Mouse (Mus musculus) liver, embryonic 16.5 days (tissue): ENCODE results near the gene Zfp444. TPM values are rescaled to one million over a fixed set of nuclear protein-coding genes. Genes with fewer than 3 reads are reported as not detected.
"Not testable (repeated sequence)": the region's sequence is repeated elsewhere in the genome, so short reads cannot be mapped to it uniquely, and the experiment has no call there.

Experiments
- ATAC-seq: fragments of 200-750 bp; cut with Nextera tagmentation; 2 replicates; pipeline ENCODE4 v1.8.0; 2017; ENCODE audit warnings: low read depth, mild to moderate bottlenecking, moderate number of reproducible peaks, moderate library complexity
- H3K27ac ChIP-seq: fragments of 300-500 bp; sonication (generic); 2 replicates; pipeline ENCODE4 v1.5.1; 2014; ENCODE audit warnings: mild to moderate bottlenecking, low read length
- H3K27me3 ChIP-seq: fragments of 300-500 bp; sonication (generic); 2 replicates; pipeline ENCODE4 v1.6.1; 2014; ENCODE audit warnings: low read depth, low read length, mixed read lengths; ENCODE audit not compliant: control insufficient read depth, insufficient read depth
- H3K36me3 ChIP-seq: fragments of 300-500 bp; sonication (generic); 2 replicates; pipeline ENCODE4 v1.6.1; 2014; ENCODE audit warnings: mild to moderate bottlenecking; ENCODE audit not compliant: control insufficient read depth, insufficient read depth
- H3K4me1 ChIP-seq: fragments of 300-500 bp; sonication (generic); 2 replicates; pipeline ENCODE4 v1.6.1; 2014; ENCODE audit warnings: low read depth, low read length, mixed read lengths; ENCODE audit not compliant: control insufficient read depth
- H3K4me2 ChIP-seq: fragments of 300-500 bp; sonication (generic); 2 replicates; pipeline ENCODE4 v1.6.1; 2014; ENCODE audit warnings: low read depth, low read length, mixed read lengths
- H3K4me3 ChIP-seq: fragments of 300-500 bp; sonication (generic); 2 replicates; pipeline ENCODE4 v1.5.1; 2014; ENCODE audit warnings: low read depth, mild to moderate bottlenecking, low read length
- H3K9ac ChIP-seq: fragments of 300-500 bp; sonication (generic); 2 replicates; pipeline ENCODE4 v1.6.1; 2014; ENCODE audit warnings: low read depth, low read length
- H3K9me3 ChIP-seq: fragments of 300-500 bp; sonication (generic); replicated peaks from 2 replicates; pipeline ENCODE4 v1.6.1; 2016; ENCODE audit warnings: low read length; ENCODE audit not compliant: control insufficient read depth
- WGBS: fragments of 180-500 bp; shearing (Covaris S2); extraction: QIAGEN DNeasy Blood & Tissue Kit; methylation state at CpG from one replicate; pipeline ENCODE4 v1.1.7; 2014; ENCODE audit not compliant: insufficient replicate concordance; 5-methylcytosine and 5-hydroxymethylcytosine counted together
- polyA plus RNA-seq: library from polyadenylated mRNA; unstranded; fragments of >200 nt; fragmentation: Nextera tagmentation; extraction: Ambion mirVana; gene quantifications from 2 replicates; pipeline ENCODE4 v1.2.1, GENCODE M21; 2015

The Zfp444 gene
- polyA plus RNA-seq, 1 experiment from 2014 or later = 16.1 TPM

GRCm38 (mm10) chr7:6213144-6213543, 41.1 kb downstream of the Zfp444 start:
- Histone ChIP-seq H3K4me1 (no peaks in the 10 kb centered on the region), H3K36me3 (no peaks in the 10 kb centered on the region), H3K27ac (no peak overlapping the region), H3K4me2 (no peak overlapping the region), H3K27me3 (no peaks in the 10 kb centered on the region), H3K9me3 (no peaks in the 10 kb centered on the region), H3K9ac (no peak overlapping the region), H3K4me3 (no peak overlapping the region)
- 36% methylated on average over 5 of the region's 5 CpGs for WGBS
- no peak for ATAC-seq

GRCm38 (mm10) chr7:6214691-6215090, 42.7 kb downstream of the Zfp444 start:
- 43% methylated on average over 4 of the region's 4 CpGs for WGBS

GRCm38 (mm10) chr7:6220147-6220546, 48.1 kb downstream of the Zfp444 start:
- WGBS = 49% methylated on average over 3 of the region's 3 CpGs
- no peak overlapping the region for H3K27ac ChIP-seq
- no peaks in the 10 kb centered on the region for H3K9me3 ChIP-seq
- H3K4me1 ChIP-seq = no peaks in the 10 kb centered on the region
- no peak overlapping the region for H3K4me3 ChIP-seq
- no peak for ATAC-seq
- no peaks in the 10 kb centered on the region for H3K27me3 ChIP-seq
- no peaks in the 10 kb centered on the region for H3K36me3 ChIP-seq
- no peak overlapping the region for H3K9ac ChIP-seq
- H3K4me2 ChIP-seq = no peak overlapping the region

More at GRCm38 (mm10) chr7:6214691-6215090, 42.7 kb downstream of the Zfp444 start:
- H3K27ac ChIP-seq, ATAC-seq, H3K27me3 ChIP-seq, H3K4me1 ChIP-seq, H3K36me3 ChIP-seq, H3K4me2 ChIP-seq, H3K9me3 ChIP-seq, H3K9ac ChIP-seq, H3K4me3 ChIP-seq: not testable (repeated sequence)

GRCm38 (mm10) chr7:6221978-6222377, 50.0 kb downstream of the Zfp444 start, which contains the start of gene Zscan5b:
TSS of gene Zscan5b (plus strand) at chr7:6222278.
- no peak within 1 kb of the TSS for H3K27ac ChIP-seq
- no peak for ATAC-seq

GRCm38 (mm10) chr7:6228491-6228890, 56.5 kb downstream of the Zfp444 start:
- not testable (repeated sequence) for ATAC-seq, H3K9me3 ChIP-seq, H3K9ac ChIP-seq, H3K4me1 ChIP-seq, H3K4me2 ChIP-seq, H3K27ac ChIP-seq, H3K36me3 ChIP-seq, H3K4me3 ChIP-seq, H3K27me3 ChIP-seq
- 50% methylated on average over 8 of the region's 8 CpGs for WGBS

More at GRCm38 (mm10) chr7:6221978-6222377, 50.0 kb downstream of the Zfp444 start, which contains the start of gene Zscan5b:
- Histone ChIP-seq H3K4me2 (no peak within 1 kb of the TSS), H3K4me1 (no peaks in the 10 kb centered on the region), H3K9ac (no peak within 1 kb of the TSS), H3K36me3 (no peaks in the 10 kb centered on the region), H3K27me3 (no peaks in the 10 kb centered on the region), H3K4me3 (no peak within 1 kb of the TSS), H3K9me3 (no peaks in the 10 kb centered on the region)
- WGBS = 85% methylated on average over 12 of the region's 12 CpGs

DNA sequence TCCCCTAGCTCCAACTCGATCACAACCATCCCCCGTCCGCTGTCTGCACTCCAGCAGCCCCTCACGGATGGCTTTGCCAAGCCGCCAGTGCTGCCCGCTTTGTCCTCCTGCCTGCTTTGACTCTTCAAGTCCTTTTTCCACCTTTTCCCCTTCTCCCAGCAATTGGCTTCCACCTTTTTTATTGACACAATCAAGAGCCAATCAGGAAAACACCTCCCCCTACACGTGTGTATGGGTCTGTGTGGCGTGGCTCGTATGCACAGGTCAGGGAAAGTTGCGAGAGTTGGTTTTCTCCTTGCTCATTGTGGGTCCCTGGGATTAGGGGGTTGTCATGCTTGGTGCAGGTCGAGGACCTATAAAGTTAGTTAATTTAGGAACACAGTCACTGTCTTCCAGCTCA, 67.8 kb downstream of the Zfp444 start:
- H3K4me2 ChIP-seq = no peak overlapping the region
- ATAC-seq = no peak
- no peak overlapping the region for H3K4me3 ChIP-seq
- H3K4me1 ChIP-seq = no peaks in the 10 kb centered on the region
- H3K27ac ChIP-seq = no peak overlapping the region
- no peaks in the 10 kb centered on the region for H3K27me3 ChIP-seq
- H3K36me3 ChIP-seq = no peaks in the 10 kb centered on the region
- WGBS = 38% methylated on average over 11 of the region's 11 CpGs
- no peaks in the 10 kb centered on the region for H3K9me3 ChIP-seq
- H3K9ac ChIP-seq = no peak overlapping the region

DNA sequence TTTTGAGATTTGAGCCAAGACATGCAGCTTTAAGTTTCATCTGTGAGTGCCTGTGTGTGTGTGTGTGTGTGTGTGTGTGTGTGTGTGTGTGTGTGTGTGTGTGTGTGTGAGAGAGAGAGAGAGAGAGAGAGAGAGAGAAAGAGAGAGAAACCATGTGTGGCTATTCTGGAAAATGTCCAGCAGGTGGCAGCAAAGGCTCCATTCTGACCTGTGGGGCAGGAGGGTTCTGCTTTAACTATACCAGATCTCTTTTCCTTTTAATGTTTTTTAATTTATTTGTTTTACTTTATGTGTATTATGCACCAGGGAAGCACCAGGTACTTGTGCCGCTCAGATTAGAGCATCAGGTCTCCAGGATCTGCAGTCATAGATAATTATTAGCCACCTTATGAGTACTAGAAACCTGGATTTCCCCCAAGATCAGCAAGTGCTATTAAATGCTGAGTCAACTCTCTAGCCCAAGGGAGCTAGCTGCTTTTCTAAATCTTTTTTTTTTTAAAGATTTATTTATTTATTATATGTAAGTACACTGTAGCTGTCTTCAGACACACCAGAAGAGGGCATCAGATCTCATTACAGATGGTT, 68.9 kb downstream of the Zfp444 start:
- not testable (repeated sequence) for H3K36me3 ChIP-seq, ATAC-seq

More for the DNA sequence above, 68.9 kb downstream of the Zfp444 start:
- H3K27ac ChIP-seq, H3K4me2 ChIP-seq, H3K4me1 ChIP-seq, H3K9ac ChIP-seq, H3K4me3 ChIP-seq, H3K9me3 ChIP-seq, H3K27me3 ChIP-seq: not testable (repeated sequence)
- 7% methylated on average over 1 of the region's 1 CpGs for WGBS

Other genes with a start within 250 kb of the Zfp444 start
- not detected in 2 replicates for gene Vmn1r65, start 161.2 kb upstream of the Zfp444 start, polyA plus RNA-seq
- not detected in 2 replicates for gene Nlrp4c, start 127.1 kb upstream of the Zfp444 start, polyA plus RNA-seq
- 9.7 and 10.0 TPM in 2 replicates for gene Zfp787, start 16.2 kb upstream of the Zfp444 start, polyA plus RNA-seq
- not detected in 2 replicates for gene Galp, start 24.9 kb downstream of the Zfp444 start, polyA plus RNA-seq
- not detected in 2 replicates for gene Zscan5b, start 50.1 kb downstream of the Zfp444 start, polyA plus RNA-seq
- gene Epp13, start 80.5 kb downstream of the Zfp444 start, polyA plus RNA-seq = not detected in 2 replicates
- 3.6 and 4.4 TPM in 2 replicates for gene Zfp667, start 114.4 kb downstream of the Zfp444 start, polyA plus RNA-seq
- gene Zfp583, start 159.1 kb downstream of the Zfp444 start, polyA plus RNA-seq = 0.45 and 0.89 TPM in 2 replicates
- 0.11 and 0.13 TPM in 2 replicates for gene Gm3854, start 171.5 kb downstream of the Zfp444 start, polyA plus RNA-seq
- 0.84 TPM in 2 replicates for gene Zfp78, start 191.1 kb downstream of the Zfp444 start, polyA plus RNA-seq
- 1.2 and 1.3 TPM in 2 replicates for gene Zfp28, start 211.1 kb downstream of the Zfp444 start, polyA plus RNA-seq
- gene Smim17, start 226.5 kb downstream of the Zfp444 start, polyA plus RNA-seq = not detected in 2 replicates
- gene Gm20715, start 238.1 kb downstream of the Zfp444 start, polyA plus RNA-seq = not detected in 2 replicates